Mouse (Mus musculus): ENCODE results near the gene Ube2k.

GRCm38 (mm10) chr5:65489830-65490229, 47.2 kb upstream of the Ube2k start:
- TF ChIP-seq FLI1 (IDR thresholded peaks at IDR 0.05; ENCODE audit: low read length) (no peak), GATA1 (IDR thresholded peaks at IDR 0.05; ENCODE audit: borderline replicate concordance, low read length) (no peak)

Data from megakaryocyte, embryonic 14.5 days (primary cell).